Mouse (Mus musculus) B cell, adult 67 days (primary cell): Measurements from ENCODE around the gene Gm5891. TPM values are rescaled to one million over a fixed set of nuclear protein-coding genes. Genes with fewer than 3 reads are reported as not detected.

ENCODE experiments used
- total RNA-seq, 2 experiments: library from RNA; stranded (reverse); gene quantifications; 4 replicates each; pipeline ENCODE4 v1.2.4; 2023

Gm5891 gene
- total RNA-seq: not detected

GRCm38 (mm10) chr7:21921191-21921590 is at the start of gene Gm5891:
Gene Gm5891 (minus strand): TSS chr7:21921291.

Other genes with a start within 250 kb of the Gm5891 start
- not detected for gene Gm4175, start 159.8 kb downstream of the Gm5891 start, total RNA-seq
- not detected for gene Gm4177, start 124.6 kb downstream of the Gm5891 start, total RNA-seq
- not detected for gene Vmn1r135, start 88.9 kb downstream of the Gm5891 start, total RNA-seq
- not detected for gene Gm5725, start 77.0 kb downstream of the Gm5891 start, total RNA-seq
- gene Vmn1r137, start 73.3 kb upstream of the Gm5891 start, total RNA-seq: not detected
- gene Vmn1r138, start 107.6 kb upstream of the Gm5891 start, total RNA-seq: not detected
- not detected for gene Gm6176, start 135.0 kb upstream of the Gm5891 start, total RNA-seq
- not detected for gene Vmn1r139, start 147.8 kb upstream of the Gm5891 start, total RNA-seq
- not detected for gene Gm16451, start 197.0 kb upstream of the Gm5891 start, total RNA-seq
- gene Gm10666, start 213.4 kb upstream of the Gm5891 start, total RNA-seq: not detected
- not detected for gene Vmn1r142, start 242.7 kb upstream of the Gm5891 start, total RNA-seq